Mouse (Mus musculus) small intestine, adult 2 months (tissue): ENCODE data around the gene Fam83d.

Source experiments
- CTCF ChIP-seq: fragments of 200-500 bp; IDR thresholded peaks from 2 replicates; pipeline ENCODE4 v1.5.1; 2012; ENCODE audit warnings: low read depth, mild to moderate bottlenecking, control low read depth, inconsistent platforms, low read length, moderate library complexity, mixed read lengths; ENCODE audit not compliant: insufficient replicate concordance, insufficient read length; ENCODE audit errors: extremely low read depth
- POLR2A ChIP-seq: fragments of 200-500 bp; IDR thresholded peaks from 2 replicates; pipeline ENCODE4 v1.6.1; 2012; ENCODE audit warnings: low read depth, mild to moderate bottlenecking, control low read depth, inconsistent platforms, low read length, moderate library complexity

DNA sequence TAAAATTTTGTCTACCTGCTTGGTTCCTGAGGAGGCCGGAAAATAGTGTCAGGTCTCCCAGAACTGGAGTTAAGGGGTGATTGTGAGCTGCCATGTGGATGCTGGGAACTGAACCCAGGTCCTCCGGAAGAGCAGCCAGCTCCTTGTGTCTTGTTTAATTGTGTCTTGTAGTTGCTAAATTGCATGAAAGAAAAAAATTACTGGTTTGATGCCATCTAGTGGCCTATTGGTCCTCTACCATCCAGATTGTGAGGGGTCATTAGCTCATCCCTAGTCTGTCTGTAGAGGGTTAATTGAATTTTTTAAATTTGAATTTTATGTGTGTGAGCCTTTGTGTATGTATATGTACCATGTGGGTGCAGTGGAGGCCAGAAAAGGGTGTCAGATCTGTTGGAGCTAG, 60.2 kb downstream of the Fam83d start:
- TF ChIP-seq POLR2A, result no peak
- TF ChIP-seq CTCF, result no peak
